Mouse (Mus musculus): ENCODE measurements at regions not wholly inside any gene's neighbourhood (a gene's known extent, or its start where the extent isn't known, plus 50 kb on each side); places are given as distances from the start of the nearest gene placed in this dataset.

DNA sequence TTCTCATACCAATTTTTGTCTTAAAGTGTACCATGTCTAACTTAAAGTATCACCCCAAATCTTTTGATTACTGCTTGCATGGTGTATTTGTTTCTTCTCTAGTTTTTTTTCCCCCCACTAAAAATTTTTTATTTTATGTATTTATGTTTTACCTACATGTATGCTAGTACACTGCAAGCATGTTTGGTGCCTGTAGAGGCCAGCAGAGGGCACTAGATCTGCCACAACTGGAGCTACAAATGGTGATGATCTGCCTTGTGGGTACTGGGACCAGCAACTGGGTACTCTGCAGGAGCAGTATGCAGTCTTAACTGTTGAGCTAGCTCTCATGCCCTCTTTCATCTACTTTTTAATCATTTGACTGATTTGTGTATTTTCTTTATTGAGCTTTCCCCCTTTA is 92.2 kb upstream of the Gm16223 start:
- no peak for TF ChIP-seq CTCF (IDR thresholded peaks at IDR 0.05; ENCODE audit: extremely low read depth, insufficient read depth, low read length)
- TF ChIP-seq POLR2A (IDR thresholded peaks at IDR 0.05; ENCODE audit: extremely low read depth, insufficient read depth, low read length) = no peak
